Mouse (Mus musculus) cerebellum, adult 2 months (tissue): ENCODE measurements around the gene Ccne1.

Experiments used
- CTCF ChIP-seq: fragments of 200-500 bp; IDR thresholded peaks from 2 replicates; pipeline ENCODE4 v1.5.1; 2011; ENCODE audit warnings: low read depth, mild to moderate bottlenecking, control low read depth, low read length, moderate library complexity, borderline replicate concordance; ENCODE audit not compliant: insufficient read depth
- POLR2A ChIP-seq: fragments of 200-500 bp; IDR thresholded peaks from 2 replicates; pipeline ENCODE4 v1.6.1; 2011; ENCODE audit warnings: low read length, control low read depth, borderline replicate concordance; ENCODE audit not compliant: insufficient read depth

GRCm38 (mm10) chr7:38087856-38088255 is 19.5 kb downstream of the Ccne1 start:
- TF ChIP-seq POLR2A = no peak
- TF ChIP-seq CTCF = no peak
